Mouse (Mus musculus) testis, adult 2 months (tissue): ENCODE data around the gene Tenm3. TPM values are rescaled to one million over a fixed set of nuclear protein-coding genes. Genes with fewer than 3 reads are reported as not detected.

ENCODE experiments used
- H3K27ac ChIP-seq: fragments of 200-500 bp; 2 replicates; pipeline ENCODE4 v1.5.1; 2012; ENCODE audit warnings: low read depth, low read length; ENCODE audit not compliant: control insufficient read depth, insufficient read depth
- H3K27me3 ChIP-seq: fragments of 200-500 bp; 2 replicates; pipeline ENCODE4 v1.6.1; 2012; ENCODE audit warnings: mild to moderate bottlenecking, low read length, moderate library complexity; ENCODE audit not compliant: control insufficient read depth, insufficient read depth
- H3K36me3 ChIP-seq: fragments of 200-500 bp; 2 replicates; pipeline ENCODE4 v1.6.1; 2012; ENCODE audit warnings: mild to moderate bottlenecking, low read length; ENCODE audit not compliant: control insufficient read depth, insufficient read depth
- H3K4me1 ChIP-seq: fragments of 200-500 bp; 2 replicates; pipeline ENCODE4 v1.6.1; 2012; ENCODE audit warnings: low read length; ENCODE audit not compliant: control insufficient read depth, insufficient read depth
- H3K4me3 ChIP-seq: fragments of 200-500 bp; 2 replicates; pipeline ENCODE4 v1.5.1; 2012; ENCODE audit warnings: low read depth, mild to moderate bottlenecking, low read length, moderate library complexity, mixed read lengths; ENCODE audit not compliant: control insufficient read depth
- CTCF ChIP-seq: fragments of 200-500 bp; IDR thresholded peaks from 2 replicates; pipeline ENCODE4 v1.5.1; 2012; ENCODE audit warnings: low read depth, mild to moderate bottlenecking, inconsistent platforms, low read length, moderate library complexity; ENCODE audit not compliant: control insufficient read depth, insufficient read depth, insufficient replicate concordance
- POLR2A ChIP-seq: fragments of 200-500 bp; IDR thresholded peaks from 2 replicates; pipeline ENCODE4 v1.6.1; 2012; ENCODE audit warnings: low read depth, mild to moderate bottlenecking, inconsistent platforms, low read length, moderate library complexity; ENCODE audit not compliant: control insufficient read depth
- polyA plus RNA-seq: library from polyadenylated mRNA; depleted of rRNA; stranded (reverse); fragments of >200 nt; gene quantifications from 2 replicates; pipeline ENCODE4 v1.2.3, GENCODE M21; 2012

Tenm3 gene
- polyA plus RNA-seq, 1 experiment: 4.2 TPM

DNA sequence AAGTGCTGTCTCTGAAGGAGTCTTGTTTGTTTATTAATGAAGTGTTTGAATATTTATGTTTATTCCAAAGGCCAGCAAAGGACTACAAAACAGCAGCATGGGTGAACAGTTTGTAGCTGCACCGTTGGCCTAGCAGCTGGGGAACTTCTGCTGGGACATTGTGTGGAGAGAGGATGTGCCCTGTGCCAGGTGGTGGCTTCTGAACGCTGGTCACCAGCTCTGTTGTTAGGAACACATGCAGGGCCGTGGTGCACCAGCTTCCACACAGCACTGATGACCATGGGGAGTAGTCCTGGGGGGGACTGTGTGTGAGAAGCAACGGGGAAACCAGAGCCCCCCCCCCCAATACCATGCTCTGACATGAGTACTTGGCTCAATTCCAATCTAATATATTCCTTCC, 329.5 kb downstream of the Tenm3 start:
- TF ChIP-seq POLR2A: no peak
- no peak for TF ChIP-seq CTCF
- H3K4me1 ChIP-seq: no peaks in the 10 kb centered on the region
- H3K27ac ChIP-seq: no peak overlapping the region
- H3K36me3 ChIP-seq: no peaks in the 10 kb centered on the region
- no peak overlapping the region for H3K4me3 ChIP-seq
- H3K27me3 ChIP-seq: no peaks in the 10 kb centered on the region

DNA sequence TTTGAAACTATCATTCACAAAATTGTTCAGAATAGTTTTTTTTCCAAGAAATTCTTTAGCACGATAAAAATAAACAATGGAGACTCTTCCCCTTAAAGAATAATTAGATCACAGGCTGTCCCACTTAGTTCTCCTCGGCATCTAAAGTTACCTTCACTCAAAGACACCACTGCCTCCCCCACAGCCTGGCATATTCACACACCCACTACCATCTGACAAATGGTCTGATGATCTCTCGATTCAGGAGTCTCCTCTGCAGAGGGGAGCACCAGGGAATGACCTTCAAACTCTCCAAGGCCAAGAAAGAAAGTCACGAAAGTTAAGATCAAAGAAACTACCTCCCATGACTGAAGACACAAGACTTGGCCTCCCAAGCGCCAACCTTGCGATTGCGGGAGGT, 329.9 kb downstream of the Tenm3 start:
- no peaks in the 10 kb centered on the region for H3K4me1 ChIP-seq
- no peak for TF ChIP-seq POLR2A
- TF ChIP-seq CTCF: no peak
- H3K27ac ChIP-seq: no peak overlapping the region
- H3K36me3 ChIP-seq: no peaks in the 10 kb centered on the region
- H3K4me3 ChIP-seq: no peak overlapping the region
- H3K27me3 ChIP-seq: no peaks in the 10 kb centered on the region

- Histone ChIP-seq H3K27me3 (no peaks in the 10 kb centered on the region), H3K4me1 (no peaks in the 10 kb centered on the region), H3K27ac (no peak overlapping the region), H3K4me3 (no peak overlapping the region), H3K36me3 (no peaks in the 10 kb centered on the region)
- TF ChIP-seq CTCF: no peak
- TF ChIP-seq POLR2A: no peak
Observed at GRCm38 (mm10) chr8:48511546-48511945, 332.2 kb downstream of the Tenm3 start.

GRCm38 (mm10) chr8:48511137-48511536, 332.6 kb downstream of the Tenm3 start:
- H3K36me3 ChIP-seq: no peaks in the 10 kb centered on the region
- no peak overlapping the region for H3K27ac ChIP-seq
- H3K4me3 ChIP-seq: no peak overlapping the region
- TF ChIP-seq CTCF (no peak), POLR2A (no peak)
- H3K4me1 ChIP-seq: no peaks in the 10 kb centered on the region
- H3K27me3 ChIP-seq: no peaks in the 10 kb centered on the region

DNA sequence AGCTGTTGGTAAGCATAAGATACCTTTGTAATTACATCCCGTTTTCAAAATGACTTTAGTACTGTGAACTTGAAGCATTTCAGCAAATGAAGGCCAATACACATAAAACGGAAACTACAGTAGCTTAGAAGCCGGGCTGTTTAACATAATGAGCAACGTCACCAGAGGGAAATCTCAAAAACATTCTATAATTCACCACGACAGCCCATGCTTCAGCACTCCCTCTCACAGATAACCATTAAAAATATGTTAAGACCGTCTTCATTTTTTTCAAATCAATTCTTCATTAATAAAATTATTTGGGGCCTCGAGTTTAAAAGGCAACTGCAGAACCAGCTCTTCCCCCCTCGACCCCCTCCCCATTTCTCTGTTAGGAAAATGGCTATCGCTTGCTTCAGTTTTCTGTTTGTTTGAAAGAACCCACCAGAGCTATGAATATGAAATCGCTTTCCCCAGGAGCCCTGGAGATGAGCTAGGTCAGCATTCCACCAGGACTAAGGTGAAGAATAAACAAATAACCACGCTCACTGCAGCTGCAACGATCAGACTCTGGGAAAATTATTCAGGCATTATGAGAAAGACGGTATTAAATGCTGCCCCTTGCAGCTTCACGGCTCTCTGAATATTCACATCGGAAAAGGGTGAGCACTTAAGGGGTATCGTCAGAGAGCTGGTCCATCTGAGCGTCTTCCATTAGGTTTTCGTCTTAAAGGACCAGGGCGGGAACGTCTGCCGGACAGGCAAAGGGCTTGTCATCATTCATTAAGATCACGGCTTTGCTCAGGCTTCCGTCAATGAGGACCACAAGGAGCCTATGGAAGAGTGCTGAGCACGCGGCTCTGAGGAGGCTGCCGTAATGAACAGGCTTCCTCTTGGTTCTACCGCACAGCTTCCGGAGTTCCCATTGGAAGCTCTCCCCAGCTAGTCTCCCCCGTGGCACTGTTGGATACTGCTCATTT, 334.8 kb downstream of the Tenm3 start:
- H3K27ac ChIP-seq: no peak overlapping the region
- no peaks in the 10 kb centered on the region for H3K4me1 ChIP-seq
- no peaks in the 10 kb centered on the region for H3K36me3 ChIP-seq
- H3K4me3 ChIP-seq: no peak overlapping the region
- no peaks in the 10 kb centered on the region for H3K27me3 ChIP-seq
- TF ChIP-seq CTCF (no peak), POLR2A (no peak)

DNA sequence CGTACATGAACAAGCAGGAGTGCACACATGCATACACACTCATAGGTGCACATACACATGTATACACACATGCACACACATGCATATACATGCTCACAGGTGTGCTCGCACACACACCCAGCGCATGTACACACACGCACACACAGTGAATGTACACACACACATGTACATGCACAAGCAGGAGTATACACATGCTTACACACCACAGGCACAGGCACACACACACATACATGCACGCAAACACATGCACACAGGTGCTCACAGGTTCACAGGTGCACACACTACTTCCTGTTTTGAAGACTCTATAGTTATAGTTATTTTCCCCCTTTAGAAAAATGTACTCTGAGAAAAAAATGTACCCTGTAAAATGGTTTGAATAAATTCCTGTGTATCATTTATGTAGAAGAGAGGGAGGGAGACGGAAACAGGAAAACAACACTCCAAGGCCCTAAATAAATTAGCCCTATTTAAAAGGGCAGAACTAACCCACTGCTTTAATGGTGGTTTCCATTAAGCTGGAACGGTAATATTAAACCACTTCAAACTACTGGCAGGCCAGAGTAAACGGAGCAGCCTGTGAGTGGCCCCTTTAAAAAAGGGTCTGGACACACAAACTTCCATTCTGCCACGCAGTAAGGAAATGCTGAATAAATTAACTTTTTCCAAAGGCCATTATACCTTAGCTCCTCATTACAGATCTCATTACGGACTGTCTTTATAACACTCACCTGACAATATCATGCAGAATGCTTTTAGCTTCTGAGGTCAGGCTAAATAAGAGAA, 335.8 kb downstream of the Tenm3 start:
- no peak overlapping the region for H3K4me3 ChIP-seq
- H3K36me3 ChIP-seq: no peaks in the 10 kb centered on the region
- no peaks in the 10 kb centered on the region for H3K4me1 ChIP-seq
- no peaks in the 10 kb centered on the region for H3K27me3 ChIP-seq
- TF ChIP-seq POLR2A (no peak), CTCF (no peak)
- H3K27ac ChIP-seq: no peak overlapping the region

DNA sequence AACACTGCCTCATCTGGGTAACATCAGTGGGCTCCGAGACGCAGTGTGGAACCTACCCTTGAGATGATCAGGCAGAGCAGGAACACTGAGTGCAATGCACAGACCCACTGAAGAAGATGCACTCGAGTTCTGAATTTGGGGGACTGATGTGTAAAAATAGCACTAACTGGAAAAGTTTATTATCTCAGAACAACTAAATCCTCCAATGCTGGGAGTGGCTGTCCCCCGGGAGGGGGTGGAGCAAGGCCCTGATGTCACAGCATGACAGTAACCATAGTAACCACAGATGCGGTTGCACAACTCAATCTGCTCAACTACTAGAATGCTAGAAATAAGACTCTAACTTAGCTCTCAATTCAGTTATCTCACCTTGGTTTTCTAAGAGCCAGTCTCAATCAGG, 351.3 kb downstream of the Tenm3 start:
- Histone ChIP-seq H3K36me3 (no peaks in the 10 kb centered on the region), H3K4me3 (no peak overlapping the region), H3K4me1 (peaks cover 2% of the 10 kb centered on the region), H3K27ac (no peak overlapping the region), H3K27me3 (no peaks in the 10 kb centered on the region)
- TF ChIP-seq CTCF (no peak), POLR2A (no peak)
